Mouse (Mus musculus) midbrain, embryonic 15.5 days (tissue): Measurements from ENCODE around the gene Dnm1. TPM values are rescaled to one million over a fixed set of nuclear protein-coding genes. Genes with fewer than 3 reads are reported as not detected.
"Not testable (repeated sequence)": the region's sequence is repeated elsewhere in the genome, so short reads cannot be mapped to it uniquely, and the experiment has no call there.

Source experiments
- ATAC-seq: fragments of 200-750 bp; cut with Nextera tagmentation; replicated peaks from 2 replicates; pipeline ENCODE4 v1.8.0; 2017; ENCODE audit warnings: moderate TSS enrichment
- H3K27ac ChIP-seq: fragments of 300-500 bp; sonication (generic); 2 replicates; pipeline ENCODE4 v1.5.1; 2015; ENCODE audit warnings: mild to moderate bottlenecking, inconsistent platforms
- H3K27me3 ChIP-seq: fragments of 300-500 bp; sonication (generic); replicated peaks from 2 replicates; pipeline ENCODE4 v1.6.1; 2015; ENCODE audit warnings: inconsistent platforms
- H3K36me3 ChIP-seq: fragments of 300-500 bp; sonication (generic); replicated peaks from 2 replicates; pipeline ENCODE4 v1.6.1; 2015; ENCODE audit warnings: inconsistent platforms
- H3K4me1 ChIP-seq: fragments of 300-500 bp; sonication (generic); 2 replicates; pipeline ENCODE4 v1.6.1; 2015; ENCODE audit warnings: inconsistent platforms
- H3K4me2 ChIP-seq: fragments of 300-500 bp; sonication (generic); 2 replicates; pipeline ENCODE4 v1.6.1; 2015; ENCODE audit warnings: inconsistent platforms, mild to moderate bottlenecking, moderate library complexity
- H3K4me3 ChIP-seq: fragments of 300-500 bp; sonication (generic); 2 replicates; pipeline ENCODE4 v1.5.1; 2015; ENCODE audit warnings: mild to moderate bottlenecking, inconsistent platforms
- H3K9ac ChIP-seq: fragments of 300-500 bp; sonication (generic); 2 replicates; pipeline ENCODE4 v1.6.1; 2015; ENCODE audit warnings: mild to moderate bottlenecking, inconsistent platforms
- H3K9me3 ChIP-seq: fragments of 300-500 bp; sonication (generic); 2 replicates; pipeline ENCODE4 v1.6.1; 2016; ENCODE audit warnings: inconsistent platforms
- WGBS: fragments of 180-500 bp; shearing (Covaris S2); methylation state at CpG from one replicate; pipeline ENCODE4 v1.1.7; 2015; ENCODE audit warnings: mixed read lengths; 5-methylcytosine and 5-hydroxymethylcytosine counted together
- polyA plus RNA-seq: library from polyadenylated mRNA; unstranded; fragments of >200 nt; fragmentation: Nextera tagmentation; extraction: Ambion mirVana; gene quantifications from 2 replicates; pipeline ENCODE4 v1.2.1, GENCODE M21; 2015

Dnm1 gene
- polyA plus RNA-seq, 1 experiment from 2014 or later = 78.4 TPM

DNA sequence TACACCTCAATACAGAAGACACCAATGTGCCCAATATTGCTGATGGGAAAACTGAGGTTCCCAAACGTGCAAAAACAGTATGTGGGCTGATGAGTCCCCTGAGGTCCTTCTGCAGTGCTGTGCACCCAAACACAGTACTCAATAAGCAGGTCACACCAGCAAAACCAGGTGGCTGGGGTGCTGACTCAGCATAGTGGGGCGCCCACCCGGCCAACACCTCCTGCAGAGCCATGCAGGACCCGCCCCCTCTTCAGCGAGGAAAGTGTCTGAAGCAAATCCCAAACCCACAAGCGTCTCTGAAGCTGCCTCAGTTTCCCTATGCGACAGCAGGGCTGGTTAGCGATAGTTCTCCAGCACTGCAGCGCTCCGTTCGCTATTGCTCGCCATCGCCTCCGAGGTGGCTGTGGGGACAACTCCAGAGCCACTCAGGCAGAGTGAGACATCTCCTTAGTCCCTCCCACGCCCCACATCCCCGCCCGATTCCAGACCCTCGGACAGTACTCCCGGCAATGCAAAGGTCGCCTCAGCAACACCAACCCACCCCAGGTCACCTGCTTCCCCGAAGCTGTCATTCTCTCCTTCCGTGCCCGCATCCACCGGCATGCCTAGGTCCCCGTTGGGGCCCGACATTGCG lies 28.1 kb upstream of the Dnm1 start:
- H3K9ac ChIP-seq = peak overlapping the region; percentile 67
- peaks cover 13% of the 10 kb centered on the region for H3K4me1 ChIP-seq
- WGBS = under 1% methylated on average over 27 of the region's 27 CpGs
- peak; percentile 66 for ATAC-seq
- H3K36me3 ChIP-seq = peaks cover 31% of the 10 kb centered on the region; the same call in 1 of the 2 replicates
- 0 out of 2 replicates have a peak, but pooled peaks cover 2% of the 10 kb centered on the region for H3K27me3 ChIP-seq
- peak overlapping the region; percentile 63 for H3K4me3 ChIP-seq
- H3K27ac ChIP-seq = peak overlapping the region; percentile 54; the same call in 1 of the 2 replicates
- no peaks in the 10 kb centered on the region for H3K9me3 ChIP-seq
- peak overlapping the region; percentile 82 for H3K4me2 ChIP-seq

DNA sequence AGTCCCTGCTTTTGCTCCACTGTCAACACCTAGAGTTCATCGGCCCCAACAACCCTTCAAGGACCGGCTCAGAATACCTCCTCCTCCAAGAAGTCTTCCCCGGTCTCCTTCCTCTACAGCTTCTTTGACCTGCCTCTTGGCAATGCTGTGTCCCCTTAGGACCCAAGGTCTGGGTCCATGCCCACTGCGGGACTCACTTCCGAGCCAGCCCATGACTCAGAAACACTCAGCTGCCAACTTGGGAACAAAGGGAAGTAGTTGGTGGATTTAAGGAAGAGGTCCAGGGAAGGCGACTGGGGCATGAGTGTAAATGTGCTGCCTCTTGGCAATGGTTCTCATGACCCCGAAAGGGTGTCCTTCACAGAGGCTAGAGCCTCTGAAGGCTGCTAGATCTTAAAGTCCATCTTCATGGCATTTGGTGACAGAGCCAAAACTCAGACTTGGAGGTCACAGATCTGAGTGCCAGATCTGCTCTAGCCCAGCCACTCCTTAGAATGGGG lies 26.9 kb upstream of the Dnm1 start:
- Histone ChIP-seq H3K27me3 (0 out of 2 replicates have a peak, but pooled peaks cover 2% of the 10 kb centered on the region), H3K27ac (no peak overlapping the region), H3K4me2 (no peak overlapping the region), H3K9ac (no peak overlapping the region), H3K9me3 (no peaks in the 10 kb centered on the region), H3K36me3 (peaks cover 41% of the 10 kb centered on the region; the same call in 1 of the 2 replicates), H3K4me3 (no peak overlapping the region), H3K4me1 (peaks cover 13% of the 10 kb centered on the region)
- ATAC-seq = no peak
- WGBS = 91% methylated on average over 7 of the region's 7 CpGs

- peaks cover 55% of the 10 kb centered on the region; the same call in 1 of the 2 replicates for H3K36me3 ChIP-seq
- no peak overlapping the region for H3K4me3 ChIP-seq
- no peaks in the 10 kb centered on the region for H3K9me3 ChIP-seq
- peaks cover 11% of the 10 kb centered on the region for H3K4me1 ChIP-seq
- no peak for ATAC-seq
- H3K27ac ChIP-seq = no peak overlapping the region
- no peak overlapping the region for H3K9ac ChIP-seq
- H3K4me2 ChIP-seq = no peak overlapping the region
- H3K27me3 ChIP-seq = no peaks in the 10 kb centered on the region
- 95% methylated on average over 10 of the region's 10 CpGs for WGBS
These were observed 23.8 kb upstream of the Dnm1 start for GRCm38 (mm10) chr2:32376963-32377362.

GRCm38 (mm10) chr2:32375317-32375940 lies 22.3 kb upstream of the Dnm1 start:
- Histone ChIP-seq H3K9ac (no peak overlapping the region), H3K4me3 (no peak overlapping the region), H3K27ac (no peak overlapping the region), H3K4me1 (no peaks in the 10 kb centered on the region; the same call in 1 of the 2 replicates), H3K4me2 (no peak overlapping the region), H3K36me3 (peaks cover 69% of the 10 kb centered on the region; the same call in 1 of the 2 replicates), H3K9me3 (no peaks in the 10 kb centered on the region), H3K27me3 (no peaks in the 10 kb centered on the region)
- no peak for ATAC-seq
- 91% methylated on average over 13 of the region's 13 CpGs for WGBS

DNA sequence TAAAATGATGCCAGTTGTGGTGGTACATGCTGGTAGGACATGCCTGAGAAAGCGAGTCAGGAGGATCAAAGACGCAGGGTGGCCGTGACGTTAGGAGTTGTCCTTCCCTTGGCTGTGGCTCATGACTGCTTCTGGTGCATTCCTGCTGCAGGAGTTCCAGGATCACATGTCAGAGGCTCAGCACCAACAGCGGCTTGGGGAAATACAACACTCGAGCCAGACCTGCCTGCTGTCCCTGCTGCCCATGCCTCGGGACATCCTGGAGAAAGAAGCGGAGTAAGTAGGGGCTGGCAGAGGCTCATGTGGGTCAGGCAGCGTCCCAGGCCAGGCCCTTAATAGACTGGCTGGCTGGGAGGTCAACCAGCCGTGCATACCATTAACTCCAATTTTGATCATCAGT lies 21.1 kb upstream of the Dnm1 start:
- H3K4me2 ChIP-seq = no peak overlapping the region
- no peak overlapping the region for H3K27ac ChIP-seq
- 90% methylated on average over 10 of the region's 10 CpGs for WGBS
- H3K27me3 ChIP-seq = no peaks in the 10 kb centered on the region
- H3K9me3 ChIP-seq = no peaks in the 10 kb centered on the region
- H3K9ac ChIP-seq = no peak overlapping the region
- H3K4me1 ChIP-seq = no peaks in the 10 kb centered on the region
- H3K4me3 ChIP-seq = no peak overlapping the region
- no peak for ATAC-seq
- peaks cover 74% of the 10 kb centered on the region; the same call in 1 of the 2 replicates for H3K36me3 ChIP-seq

DNA sequence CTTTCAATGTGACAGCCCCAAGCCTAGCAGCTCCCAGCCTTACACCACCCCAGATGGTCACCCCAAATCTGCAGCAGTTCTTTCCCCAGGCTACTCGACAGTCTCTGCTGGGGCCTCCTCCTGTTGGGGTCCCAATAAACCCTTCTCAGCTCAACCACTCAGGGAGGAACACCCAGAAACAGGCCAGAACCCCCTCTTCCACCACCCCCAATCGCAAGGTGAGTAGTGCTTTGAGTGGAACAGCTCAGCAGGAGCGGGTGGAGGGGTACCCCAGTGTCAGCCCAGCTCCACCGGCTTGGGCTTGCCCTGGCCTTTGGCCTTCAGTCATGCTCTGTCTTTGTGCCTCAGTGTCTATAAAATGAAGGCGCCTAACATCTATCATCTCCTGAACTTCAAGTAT lies 14.2 kb upstream of the Dnm1 start:
- H3K9me3 ChIP-seq = no peaks in the 10 kb centered on the region
- 97% methylated on average over 5 of the region's 5 CpGs for WGBS
- no peak overlapping the region for H3K27ac ChIP-seq
- no peak overlapping the region for H3K4me3 ChIP-seq
- H3K27me3 ChIP-seq = no peaks in the 10 kb centered on the region
- no peak overlapping the region for H3K4me2 ChIP-seq
- peaks cover 15% of the 10 kb centered on the region for H3K4me1 ChIP-seq
- H3K36me3 ChIP-seq = peaks cover 37% of the 10 kb centered on the region
- H3K9ac ChIP-seq = no peak overlapping the region
- no peak for ATAC-seq

DNA sequence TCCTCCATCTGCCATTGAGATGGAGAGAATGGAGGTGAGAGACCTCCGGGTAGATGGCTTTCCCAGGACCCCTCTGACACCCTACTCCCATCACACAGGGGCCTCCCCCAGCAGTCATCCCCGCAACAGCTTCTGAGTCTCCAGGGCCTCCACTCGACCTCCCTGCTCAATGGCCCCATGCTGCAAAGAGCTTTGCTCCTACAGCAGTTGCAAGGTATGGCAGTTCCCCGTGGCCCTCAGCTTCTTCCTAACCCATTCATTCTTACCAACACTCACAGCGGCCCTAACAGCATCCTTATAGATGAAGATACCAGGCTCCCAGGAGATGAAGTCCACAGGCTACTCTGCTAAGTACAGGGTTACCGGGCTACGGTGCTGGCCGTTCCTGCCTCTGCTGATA lies 11.0 kb upstream of the Dnm1 start:
- peak overlapping the region; percentile 82; the same call in 1 of the 2 replicates for H3K9ac ChIP-seq

GRCm38 (mm10) chr2:32363376-32364106 lies 10.4 kb upstream of the Dnm1 start:
- Histone ChIP-seq H3K27me3 (0 out of 2 replicates have a peak, but pooled peaks cover 3% of the 10 kb centered on the region), H3K4me1 (peaks cover 27% of the 10 kb centered on the region), H3K27ac (peak overlapping the region; percentile 91), H3K36me3 (peaks cover 11% of the 10 kb centered on the region), H3K9ac (peak overlapping the region; percentile 82), H3K4me3 (peak overlapping the region; percentile 96), H3K4me2 (peak overlapping the region; percentile 69), H3K9me3 (no peaks in the 10 kb centered on the region)
- WGBS = 9% methylated on average over 19 of the region's 19 CpGs
- peak; percentile 60 for ATAC-seq

More for the DNA sequence above, 11.0 kb upstream of the Dnm1 start:
- Histone ChIP-seq H3K4me2 (peak overlapping the region; percentile 69), H3K4me3 (peak overlapping the region; percentile 96), H3K36me3 (peaks cover 11% of the 10 kb centered on the region), H3K4me1 (peaks cover 27% of the 10 kb centered on the region), H3K9me3 (no peaks in the 10 kb centered on the region), H3K27me3 (0 out of 2 replicates have a peak, but pooled peaks cover 3% of the 10 kb centered on the region), H3K27ac (no peak overlapping the region)
- WGBS = 88% methylated on average over 8 of the region's 8 CpGs
- ATAC-seq = no peak

DNA sequence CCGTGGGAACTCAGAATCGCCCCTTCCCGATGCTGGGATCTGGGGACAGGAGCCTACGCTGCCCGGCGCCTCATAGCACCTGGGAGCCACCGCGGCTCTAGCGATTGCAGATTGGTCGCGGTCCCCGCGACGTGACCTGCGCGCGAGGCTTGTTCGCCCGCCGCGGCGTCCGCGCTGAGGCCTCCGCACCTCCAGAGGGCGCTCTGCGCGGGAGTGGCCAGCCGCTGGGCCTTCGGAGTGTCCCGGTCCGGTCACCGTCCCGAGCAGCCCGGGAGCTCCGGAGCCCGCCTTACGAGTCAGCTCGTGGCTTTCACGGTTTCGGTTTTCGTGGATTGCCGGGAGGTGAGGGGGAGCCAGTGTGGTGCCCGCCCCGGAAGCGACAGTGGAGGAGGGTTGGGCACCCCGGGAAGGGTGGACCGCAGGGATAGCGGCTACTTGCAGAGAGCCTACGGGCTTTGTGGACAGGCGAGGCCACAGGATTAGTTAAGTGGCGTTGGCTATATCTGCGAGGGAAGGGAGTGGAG lies 9.7 kb upstream of the Dnm1 start:
- Histone ChIP-seq H3K4me3 (peak overlapping the region; percentile 96), H3K4me2 (peak overlapping the region; percentile 69), H3K36me3 (peaks cover 7% of the 10 kb centered on the region), H3K27me3 (0 out of 2 replicates have a peak, but pooled peaks cover 3% of the 10 kb centered on the region), H3K4me1 (peaks cover 27% of the 10 kb centered on the region), H3K9me3 (no peaks in the 10 kb centered on the region), H3K9ac (peak overlapping the region; percentile 82), H3K27ac (peak overlapping the region; percentile 91)
- ATAC-seq = peak; percentile 86
- under 1% methylated on average over 46 of the region's 53 CpGs for WGBS

- peak overlapping the region; percentile 91 for H3K27ac ChIP-seq
- not testable (repeated sequence) for ATAC-seq, H3K9me3 ChIP-seq
These were observed 9.1 kb upstream of the Dnm1 start for GRCm38 (mm10) chr2:32362274-32362673.

DNA sequence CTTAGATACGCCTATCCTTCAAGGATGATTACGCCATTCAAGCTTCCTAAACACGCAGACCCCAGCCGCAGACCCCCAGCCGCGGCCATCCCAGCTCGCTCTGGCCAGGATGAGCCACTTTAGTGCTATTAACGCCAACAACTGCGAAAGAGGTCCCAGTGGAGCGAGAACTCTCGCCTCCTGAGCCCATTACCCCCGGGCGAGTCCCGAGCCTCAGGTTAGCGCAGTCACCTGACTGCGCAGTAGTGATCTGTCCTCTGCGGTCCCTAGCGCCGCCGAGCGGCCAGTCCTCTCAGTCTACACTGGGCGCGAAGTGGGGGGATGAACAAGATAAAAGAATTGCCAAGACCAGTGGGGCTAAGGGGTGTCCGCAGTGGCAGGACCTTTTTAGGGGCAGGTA lies 8.3 kb upstream of the Dnm1 start:
- H3K9me3 ChIP-seq = no peaks in the 10 kb centered on the region
- 1% methylated on average over 24 of the region's 24 CpGs for WGBS
- ATAC-seq = no peak; the same call in 1 of the 2 replicates

More at GRCm38 (mm10) chr2:32362274-32362673, 9.1 kb upstream of the Dnm1 start:
- Histone ChIP-seq H3K9ac (peak overlapping the region; percentile 82), H3K4me3 (peak overlapping the region; percentile 96), H3K4me2 (peak overlapping the region; percentile 69), H3K4me1 (peaks cover 27% of the 10 kb centered on the region)
- H3K36me3 ChIP-seq, H3K27me3 ChIP-seq: not testable (repeated sequence)
- WGBS = 44% methylated on average over 5 of the region's 5 CpGs

More for the DNA sequence above, 8.3 kb upstream of the Dnm1 start:
- peak overlapping the region; percentile 27 for H3K4me3 ChIP-seq
- H3K27me3 ChIP-seq = 0 out of 2 replicates have a peak, but pooled peaks cover 3% of the 10 kb centered on the region
- 0 out of 2 replicates have a peak, but pooled peaks cover 3% of the 10 kb centered on the region for H3K36me3 ChIP-seq
- peaks cover 27% of the 10 kb centered on the region for H3K4me1 ChIP-seq
- 0 out of 2 replicates have a peak overlapping the region, but pooled peaks have one; percentile 3 for H3K9ac ChIP-seq
- no peak overlapping the region for H3K27ac ChIP-seq
- H3K4me2 ChIP-seq = peak overlapping the region; percentile 53
